ENCODE assay signal across 13 mouse cellular contexts in genomic region chr14:73533755-73534465, GRCm38 (mm10).
"Had no signal": no experiment of that assay in that cellular context is flagged by ENCODE, and none has a peak within 500 bp of the region (broad histone marks: within the 10 kb centered on the region; RNA-seq: fewer than 3 reads in every experiment).

No protein-coding gene starts in this region.

- H3K36me3 ChIP-seq: limb, embryonic 15.5 days; liver, embryonic 12.5 days; midbrain, embryonic 12.5 days; neural tube, embryonic 13.5 days had no signal

- H3K9me3 ChIP-seq: limb, embryonic 15.5 days; liver, embryonic 12.5 days; midbrain, embryonic 12.5 days; neural tube, embryonic 13.5 days had no signal

- H3K4me2 ChIP-seq: limb, embryonic 15.5 days; liver, embryonic 12.5 days; lung, embryonic 14.5 days; midbrain, embryonic 12.5 days; neural tube, embryonic 13.5 days had no signal

- H3K9ac ChIP-seq: limb, embryonic 15.5 days; liver, embryonic 12.5 days; lung, embryonic 14.5 days; midbrain, embryonic 12.5 days; neural tube, embryonic 13.5 days had no signal

- H3K4me3 ChIP-seq: left cerebral cortex, adult 2 months; limb, embryonic 15.5 days; liver, embryonic 12.5 days; midbrain, embryonic 12.5 days; neural tube, embryonic 13.5 days had no signal

- ATAC-seq: liver, embryonic 12.5 days had no signal

- H3K4me1 ChIP-seq: limb, embryonic 15.5 days; liver, embryonic 12.5 days; midbrain, embryonic 12.5 days; neural tube, embryonic 13.5 days had no signal

- H3K27me3 ChIP-seq: limb, embryonic 15.5 days had no signal

- DNase-seq: kidney, adult 18-20 months; kidney, postnatal 10 days; lung, embryonic 14.5 days; lung, postnatal 10 days; lung, postnatal 4 days; retina, postnatal 1 day; right cerebral cortex, postnatal 14 days; thymus, postnatal 36 days had no signal

- H3K27ac ChIP-seq: left cerebral cortex, adult 2 months; limb, embryonic 15.5 days; liver, embryonic 12.5 days; midbrain, embryonic 12.5 days; neural tube, embryonic 13.5 days had no signal
